Mouse (Mus musculus) ovary, adult 10 weeks (tissue): ENCODE results near the gene Btbd35f29. TPM values are rescaled to one million over a fixed set of nuclear protein-coding genes. Genes with fewer than 3 reads are reported as not detected.

Experiments used
- polyA plus RNA-seq: library from polyadenylated mRNA; stranded (reverse); fragments of 350-450 nt; fragmentation: Illumina TruSeq; extraction: RNeasy Lipid Tissue Mini Kit (QIAGEN cat#74804); gene quantifications from one replicate; pipeline ENCODE4 v1.2.3, GENCODE M21; 2014

Gene Btbd35f29
- polyA plus RNA-seq: not detected

GRCm38 (mm10) chrX:31117374-31117773, at the start of gene Btbd35f29:
TSS of gene Btbd35f29 (plus strand) at chrX:31117674.

Other genes starting within 250 kb of the Btbd35f29 start
- not detected for gene Spin2f, start 136.2 kb downstream of the Btbd35f29 start, polyA plus RNA-seq
- not detected for gene Btbd35f26, start 218.8 kb downstream of the Btbd35f29 start, polyA plus RNA-seq